In the genomic region with DNA sequence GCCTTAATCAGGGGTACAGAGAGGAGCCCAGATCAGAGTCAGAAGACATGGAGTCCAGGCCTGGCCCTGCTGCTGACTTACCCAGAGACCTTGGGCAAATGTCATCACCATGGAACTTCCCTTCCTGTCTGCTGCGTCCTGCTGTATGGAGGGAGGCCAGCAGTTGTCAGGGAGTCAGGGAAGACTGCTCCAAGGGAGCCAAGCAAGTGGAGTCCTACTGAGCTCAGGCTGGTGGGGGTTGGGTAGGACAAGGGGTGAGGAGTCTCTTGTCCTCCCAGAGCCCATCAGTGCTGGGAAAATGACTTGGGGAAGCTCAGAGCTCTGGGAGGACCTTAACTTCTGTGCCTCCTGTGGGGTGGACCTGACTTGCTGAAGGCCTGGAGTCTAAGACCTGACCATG, we compare ENCODE assay signal across 9 mouse cellular contexts. TPM values are rescaled to one million over a fixed set of nuclear protein-coding genes. Genes with fewer than 3 reads are reported as not detected.
A peak's percentile ranks its signal among the peaks of the same experiment; 100 is the strongest.
DNase-seq lines count a peak whose midpoint lies in the region; ATAC-seq and TF ChIP-seq lines count a peak whose summit lies in the region.
"Had no signal": no experiment of that assay in that cellular context is flagged by ENCODE, and none has a peak within 500 bp of the region (broad histone marks: within the 10 kb centered on the region; RNA-seq: fewer than 3 reads in every experiment).

No protein-coding gene starts in this region.

- H3K27ac ChIP-seq in neural tube, embryonic 11.5 days (ENCODE audit: low read depth, low read length), result peak overlapping the region; percentile 69
- peak overlapping the region; percentile 83 for H3K27ac ChIP-seq in olfactory bulb, adult 2 months (ENCODE audit: insufficient read depth, low read depth, low read length)
- H3K27ac ChIP-seq: heart, embryonic 15.5 days had no signal

- peak overlapping the region; percentile 1 for H3K9ac ChIP-seq in neural tube, embryonic 11.5 days (ENCODE audit: low read length)
- H3K9ac ChIP-seq: heart, embryonic 15.5 days had no signal

- no peak overlapping the region for H3K4me3 ChIP-seq in neural tube, embryonic 11.5 days (ENCODE audit: low read depth, low read length)
- no peak overlapping the region for H3K4me3 ChIP-seq in olfactory bulb, adult 2 months (ENCODE audit: insufficient read depth, low read depth, low read length)
- H3K4me3 ChIP-seq: heart, embryonic 15.5 days had no signal

- peak; percentile 32 to 45 for DNase-seq in cerebellum, postnatal 10 days
- no peak for DNase-seq in cerebellum, adult 11 months
- peak; percentile 50 for DNase-seq in neural tube, embryonic 11.5 days (ENCODE audit: low spot score)
- no peak for DNase-seq in neural tube, embryonic 10.5 days (ENCODE audit: extremely low spot score, low spot score)
- peak; percentile 36 for DNase-seq in kidney, postnatal 14 days
- DNase-seq in natural killer cell, adult 2 months (ENCODE audit: low spot score in 2 of 2), result no peak
- no peak for DNase-seq in cerebellum, postnatal 14 days

- H3K4me1 ChIP-seq in neural tube, embryonic 11.5 days (ENCODE audit: control insufficient read depth, insufficient read depth, low read length), result peaks cover 12% of the 10 kb centered on the region
- peaks cover 36% of the 10 kb centered on the region for H3K4me1 ChIP-seq in olfactory bulb, adult 2 months (ENCODE audit: control insufficient read depth, insufficient read depth, low read length)

- ATAC-seq in neural tube, embryonic 11.5 days (ENCODE audit: insufficient read depth, low FRiP score, low TSS enrichment), result peak; percentile 56

- no peak overlapping the region for H3K4me2 ChIP-seq in neural tube, embryonic 11.5 days (ENCODE audit: low read depth)
- H3K4me2 ChIP-seq: heart, embryonic 15.5 days had no signal

- WGBS in neural tube, embryonic 11.5 days, result 23% methylated on average over 1 of the region's 1 CpGs
- 24% methylated on average over 1 of the region's 1 CpGs for WGBS in olfactory bulb, adult 2 months

- no peak for TF ChIP-seq CTCF in olfactory bulb, adult 2 months (IDR thresholded peaks at IDR 0.05; ENCODE audit: insufficient read depth, low read depth, low read length)

- H3K36me3 ChIP-seq in neural tube, embryonic 11.5 days (ENCODE audit: control insufficient read depth, insufficient read depth, low read length), result no peaks in the 10 kb centered on the region
- H3K36me3 ChIP-seq: heart, embryonic 15.5 days had no signal

- no peaks in the 10 kb centered on the region for H3K27me3 ChIP-seq in neural tube, embryonic 11.5 days (ENCODE audit: control insufficient read depth, insufficient read depth, low read length)
- H3K27me3 ChIP-seq: heart, embryonic 15.5 days had no signal

- no peak for TF ChIP-seq POLR2A in olfactory bulb, adult 2 months (IDR thresholded peaks at IDR 0.05; ENCODE audit: insufficient read depth, low read depth, low read length)

- no peaks in the 10 kb centered on the region for H3K9me3 ChIP-seq in neural tube, embryonic 11.5 days (ENCODE audit: control insufficient read depth, low read length)
- H3K9me3 ChIP-seq: heart, embryonic 15.5 days had no signal

RNA-seq across cellular contexts. Expression of gene Cdcp2, which starts 12.3 kb away (rescaled TPM):
- 0.24 and 0.64 TPM in 2 replicates for polyA plus RNA-seq in neural tube, embryonic 11.5 days (2014; fragmentation: Nextera tagmentation; extraction: Ambion mirVana)
- not detected in 2 replicates for polyA plus RNA-seq in olfactory bulb, adult 2 months (2012; ENCODE audit: insufficient read depth, insufficient read length, low replicate concordance, missing spikeins)
- polyA plus RNA-seq: heart, embryonic 15.5 days had no signal

RNA-seq across cellular contexts. Expression of gene Cyb5rl, which starts 17.6 kb away (rescaled TPM):
- polyA plus RNA-seq in neural tube, embryonic 11.5 days (2014; fragmentation: Nextera tagmentation; extraction: Ambion mirVana), result 3.7 and 7.0 TPM in 2 replicates
- polyA plus RNA-seq in olfactory bulb, adult 2 months (2012; ENCODE audit: insufficient read depth, insufficient read length, low replicate concordance, missing spikeins), result not detected in 2 replicates

RNA-seq across cellular contexts. Expression of gene Mrpl37, which starts 17.7 kb away (rescaled TPM):
- 122 and 124 TPM in 2 replicates for polyA plus RNA-seq in neural tube, embryonic 11.5 days (2014; fragmentation: Nextera tagmentation; extraction: Ambion mirVana)
- polyA plus RNA-seq in olfactory bulb, adult 2 months (2012; ENCODE audit: insufficient read depth, insufficient read length, low replicate concordance, missing spikeins), result not detected in 2 replicates

Comparison
In these comparisons a context has a peak if more than half of its experiments do, and no peak if none do; other contexts are left out.
1. DNase-seq: peak in cerebellum, postnatal 10 days (2 of 2), neural tube, embryonic 11.5 days (single experiment) and kidney, postnatal 14 days (single experiment); none in cerebellum, adult 11 months (single experiment), neural tube, embryonic 10.5 days (single experiment), natural killer cell, adult 2 months (0 of 2) and cerebellum, postnatal 14 days (0 of 2).
2. RNA of gene Mrpl37, which starts 17.7 kb away (polyA plus RNA-seq): 122 to 124 TPM in neural tube, embryonic 11.5 days; not detected in olfactory bulb, adult 2 months; every median in the first group is over 100 times any median in the second.